Mouse (Mus musculus) urinary bladder, postnatal 36 days (tissue): ENCODE data around the gene Fyn.

ENCODE experiments used
- DNase-seq, 2 experiments: peaks; one replicate each; pipeline ENCODE4 v3.0.0; 2022; ENCODE audit warnings: low spot score in 2 of 2, mixed read lengths in 1 of 2

Gene Fyn

GRCm38 (mm10) chr10:39379287-39379686 is 10.6 kb downstream of the Fyn start:
- DNase-seq: no peak

- DNase-seq: no peak
Measured at GRCm38 (mm10) chr10:39379721-39380370, 11.2 kb downstream of the Fyn start.

GRCm38 (mm10) chr10:39385259-39385658 is 16.6 kb downstream of the Fyn start:
- DNase-seq: no peak

- DNase-seq: no peak
Measured at GRCm38 (mm10) chr10:39386203-39386602, 17.5 kb downstream of the Fyn start.

- no peak for DNase-seq
Measured at GRCm38 (mm10) chr10:39387024-39387423, 18.4 kb downstream of the Fyn start.

GRCm38 (mm10) chr10:39387556-39387955 is 18.9 kb downstream of the Fyn start:
- DNase-seq: no peak

GRCm38 (mm10) chr10:39388144-39388543 is 19.5 kb downstream of the Fyn start:
- no peak for DNase-seq

GRCm38 (mm10) chr10:39389451-39389891 is 20.8 kb downstream of the Fyn start:
- no peak for DNase-seq

- DNase-seq: no peak
Measured at GRCm38 (mm10) chr10:39390541-39390940, 21.9 kb downstream of the Fyn start.

GRCm38 (mm10) chr10:39392900-39393483 is 24.3 kb downstream of the Fyn start:
- no peak for DNase-seq

GRCm38 (mm10) chr10:39395544-39395943 is 26.9 kb downstream of the Fyn start:
- no peak for DNase-seq

GRCm38 (mm10) chr10:39398924-39399323 is 30.3 kb downstream of the Fyn start:
- no peak for DNase-seq

- DNase-seq: no peak
Measured at GRCm38 (mm10) chr10:39400155-39400554, 31.5 kb downstream of the Fyn start.

- DNase-seq: no peak
Measured at GRCm38 (mm10) chr10:39402487-39402886, 33.8 kb downstream of the Fyn start.

GRCm38 (mm10) chr10:39403706-39404105 is 35.1 kb downstream of the Fyn start:
- DNase-seq: no peak

GRCm38 (mm10) chr10:39404175-39404574 is 35.5 kb downstream of the Fyn start:
- no peak for DNase-seq

GRCm38 (mm10) chr10:39405982-39406797 is 37.5 kb downstream of the Fyn start:
- DNase-seq: no peak

- DNase-seq: no peak
Measured at GRCm38 (mm10) chr10:39406798-39407189, 38.1 kb downstream of the Fyn start.

- DNase-seq: no peak
Measured at GRCm38 (mm10) chr10:39407553-39407952, 38.9 kb downstream of the Fyn start.

GRCm38 (mm10) chr10:39409602-39410001 is 40.9 kb downstream of the Fyn start:
- no peak for DNase-seq

GRCm38 (mm10) chr10:39410151-39410649 is 41.5 kb downstream of the Fyn start:
- no peak for DNase-seq

- no peak for DNase-seq
Measured at GRCm38 (mm10) chr10:39411857-39412559, 43.4 kb downstream of the Fyn start.
